Mouse (Mus musculus): ENCODE measurements around the gene C1qtnf7.

Gene C1qtnf7

DNA sequence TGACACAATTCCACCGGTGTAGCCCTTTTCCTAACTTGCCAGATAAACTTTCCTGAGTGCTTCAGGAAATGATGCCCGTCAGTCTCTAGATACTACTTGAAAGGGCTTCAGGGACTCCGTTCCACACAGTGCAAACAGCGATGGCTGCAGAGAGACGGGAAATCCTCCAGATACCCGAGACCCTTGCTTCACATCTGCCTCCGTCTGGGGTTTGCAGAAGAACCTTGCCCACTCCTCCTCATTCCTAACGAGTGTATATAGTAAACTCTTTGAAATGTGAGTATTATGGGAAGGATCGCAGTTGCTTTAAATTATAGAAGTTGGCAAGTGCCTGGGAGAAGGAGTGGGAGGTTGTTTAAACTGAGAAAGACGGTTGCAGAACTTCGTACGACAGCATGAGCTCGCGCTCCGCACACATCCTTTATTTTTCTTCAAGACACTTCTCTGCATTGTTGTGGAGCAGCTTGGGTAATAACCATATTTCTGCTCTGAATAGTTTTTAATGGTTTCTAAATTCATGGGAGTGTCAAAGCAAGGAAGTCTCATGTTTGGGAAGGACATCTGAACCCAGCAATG lies at the start of gene C1qtnf7:
Gene C1qtnf7, plus strand, starts transcription at position 138 of the 576 bp plus-strand sequence.
- no peak for DNase-seq (ENCODE audit: extremely low spot score, low read depth, low spot score)

DNA sequence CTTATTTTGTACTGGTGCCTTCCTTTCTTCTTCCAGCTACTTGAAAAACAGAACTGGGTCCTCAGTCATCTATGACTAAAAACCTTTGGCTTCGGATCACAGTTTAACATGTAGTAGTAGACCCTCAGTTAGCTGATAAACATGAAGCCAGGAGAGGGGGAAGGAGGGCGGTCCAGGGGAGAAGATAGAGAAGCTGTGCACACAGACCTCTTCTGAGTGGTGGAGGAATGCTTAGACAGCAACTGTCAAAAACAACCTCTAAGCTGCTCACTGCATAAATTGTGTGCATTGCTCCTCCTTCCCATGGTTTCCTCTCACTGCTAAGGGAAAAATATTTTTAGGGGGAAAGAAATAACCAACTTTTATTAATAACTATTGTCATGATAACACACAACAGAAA lies 48.6 kb upstream of the C1qtnf7 start:
- no peak for DNase-seq (ENCODE audit: extremely low spot score, low read depth, low spot score)

DNA sequence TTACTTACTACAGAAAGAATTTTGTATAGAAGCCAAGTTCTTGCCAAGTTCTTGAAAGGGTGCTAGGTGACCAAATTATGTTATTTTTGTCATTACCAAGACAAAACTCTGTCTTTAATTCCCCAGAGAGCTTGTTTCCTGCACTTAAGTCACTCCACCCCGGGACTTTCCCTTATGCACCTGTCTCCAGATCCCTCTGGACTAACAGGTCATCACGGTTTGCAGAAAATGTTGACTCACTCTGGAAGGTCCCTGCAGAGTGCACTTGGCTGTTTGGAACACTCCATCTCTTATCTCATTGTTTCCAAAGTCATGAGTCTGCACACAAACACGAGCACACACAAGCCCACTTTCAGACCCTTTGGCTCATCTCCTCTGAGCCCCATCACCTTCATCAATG lies 48.1 kb upstream of the C1qtnf7 start:
- DNase-seq (ENCODE audit: extremely low spot score, low read depth, low spot score) = no peak

DNA sequence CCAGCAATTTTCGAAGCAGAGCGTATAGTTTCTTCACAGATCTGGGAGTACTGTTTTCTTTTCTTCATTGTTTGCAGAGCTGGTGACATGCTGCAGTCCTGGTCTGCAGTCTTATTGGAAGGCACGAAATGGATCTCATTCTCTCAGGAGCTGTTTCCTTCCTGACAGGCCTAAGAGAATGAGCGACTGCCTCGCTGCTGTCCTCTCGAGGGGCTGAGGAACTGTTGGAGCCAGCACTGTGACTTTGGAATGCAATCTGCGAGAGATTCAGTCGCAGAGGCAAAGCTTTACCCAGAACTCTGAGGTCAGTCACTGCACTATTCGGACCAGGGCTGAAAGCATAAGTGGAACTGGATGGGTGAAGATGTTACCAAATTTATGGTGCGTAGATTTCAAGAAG lies 46.4 kb upstream of the C1qtnf7 start:
- no peak for DNase-seq (ENCODE audit: extremely low spot score, low read depth, low spot score)

DNA sequence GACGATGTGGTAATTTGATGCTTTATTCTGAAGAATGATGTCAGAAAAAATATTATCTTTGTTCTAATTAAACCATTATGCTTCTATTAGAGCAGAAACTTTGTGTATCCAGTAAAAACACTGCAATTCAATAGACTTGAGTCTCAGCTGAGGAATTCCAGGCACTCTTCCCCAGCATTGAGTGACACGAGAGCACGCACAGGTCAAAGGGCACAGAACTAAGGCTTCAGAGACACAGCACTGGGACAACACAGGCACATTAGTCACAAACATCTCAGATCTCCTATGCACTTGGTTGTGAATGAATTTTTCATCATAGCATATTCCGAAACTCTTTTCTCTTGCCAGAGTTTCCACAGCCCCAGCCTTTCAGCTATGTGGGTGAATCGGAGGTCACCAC lies 37.4 kb upstream of the C1qtnf7 start:
- no peak for DNase-seq (ENCODE audit: extremely low spot score, low read depth, low spot score)

DNA sequence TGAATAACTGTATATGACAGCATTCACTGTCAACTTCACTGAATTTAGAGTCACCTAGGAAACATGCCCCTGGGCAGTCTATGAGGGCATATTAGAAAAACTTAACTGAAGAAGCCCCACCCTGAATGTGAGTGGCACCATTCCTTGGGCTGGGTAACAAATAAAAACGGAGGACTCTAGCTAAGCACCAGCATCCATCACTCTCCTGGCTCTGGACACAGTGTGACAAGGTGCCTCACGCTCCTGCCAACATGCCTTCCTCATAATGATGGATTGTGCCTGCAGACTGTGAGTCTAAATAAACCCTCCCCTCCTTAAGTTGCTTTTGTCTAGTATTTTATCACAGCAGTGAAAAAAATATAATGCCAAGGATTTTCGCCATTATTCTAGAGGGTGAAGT lies 35.3 kb upstream of the C1qtnf7 start:
- no peak for DNase-seq (ENCODE audit: extremely low spot score, low read depth, low spot score)

DNA sequence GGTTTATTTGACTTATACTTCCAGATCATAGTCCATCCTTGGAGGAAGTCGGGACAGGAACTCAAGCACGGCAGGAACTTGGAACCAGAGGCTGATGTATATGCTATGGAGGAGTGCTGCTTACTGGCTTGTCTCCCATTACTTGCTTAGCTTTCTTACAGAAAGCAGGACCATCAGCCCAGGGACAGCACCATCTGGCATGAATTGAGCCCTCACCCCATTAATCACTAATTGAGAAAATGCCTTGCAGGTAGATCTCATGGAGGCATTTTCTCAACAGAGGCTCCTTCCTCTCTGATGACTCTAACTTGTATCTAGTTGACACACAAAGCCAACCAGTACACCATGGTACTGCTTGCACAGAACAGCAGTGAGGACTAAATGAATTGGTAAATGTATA lies 34.6 kb upstream of the C1qtnf7 start:
- no peak for DNase-seq (ENCODE audit: extremely low spot score, low read depth, low spot score)

DNA sequence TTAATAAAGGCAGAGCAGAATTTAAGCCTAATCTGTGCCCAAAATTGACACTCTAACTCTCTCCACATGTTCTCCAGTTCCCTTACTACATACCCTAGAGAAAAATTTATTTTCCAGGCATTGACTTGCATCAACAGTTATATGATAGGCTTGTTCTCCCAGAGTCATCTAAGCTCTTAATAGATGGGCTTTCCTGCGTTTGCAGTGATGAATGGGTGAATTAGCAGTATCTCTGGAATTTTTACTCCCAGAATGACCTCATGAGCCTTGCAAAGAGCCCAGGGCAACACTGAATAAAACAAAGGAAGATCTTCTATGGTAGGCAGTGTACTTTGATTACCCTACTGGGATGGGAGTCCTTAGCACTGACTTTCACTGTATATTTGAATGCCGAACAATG lies 33.5 kb upstream of the C1qtnf7 start:
- DNase-seq (ENCODE audit: extremely low spot score, low read depth, low spot score) = no peak

DNA sequence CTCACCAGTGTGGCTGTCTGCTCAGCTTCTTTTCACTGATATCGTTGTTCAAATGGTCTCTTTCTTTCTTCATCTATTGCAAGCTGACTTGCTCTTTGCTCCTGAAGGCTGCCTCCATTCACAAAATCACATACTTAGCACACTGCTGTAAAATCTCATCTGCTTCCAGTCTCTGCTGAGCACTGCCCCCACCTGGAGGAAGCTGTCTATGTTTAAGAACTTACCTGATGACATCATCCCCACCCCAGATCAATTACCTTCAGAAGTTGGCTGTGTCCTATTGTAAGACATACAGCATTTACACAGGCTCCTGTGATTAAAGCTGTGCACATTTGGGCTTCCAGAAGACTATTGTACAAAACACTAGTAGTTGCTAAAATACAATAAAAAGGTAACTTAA lies 13.5 kb upstream of the C1qtnf7 start:
- DNase-seq (ENCODE audit: extremely low spot score, low read depth, low spot score) = no peak

DNA sequence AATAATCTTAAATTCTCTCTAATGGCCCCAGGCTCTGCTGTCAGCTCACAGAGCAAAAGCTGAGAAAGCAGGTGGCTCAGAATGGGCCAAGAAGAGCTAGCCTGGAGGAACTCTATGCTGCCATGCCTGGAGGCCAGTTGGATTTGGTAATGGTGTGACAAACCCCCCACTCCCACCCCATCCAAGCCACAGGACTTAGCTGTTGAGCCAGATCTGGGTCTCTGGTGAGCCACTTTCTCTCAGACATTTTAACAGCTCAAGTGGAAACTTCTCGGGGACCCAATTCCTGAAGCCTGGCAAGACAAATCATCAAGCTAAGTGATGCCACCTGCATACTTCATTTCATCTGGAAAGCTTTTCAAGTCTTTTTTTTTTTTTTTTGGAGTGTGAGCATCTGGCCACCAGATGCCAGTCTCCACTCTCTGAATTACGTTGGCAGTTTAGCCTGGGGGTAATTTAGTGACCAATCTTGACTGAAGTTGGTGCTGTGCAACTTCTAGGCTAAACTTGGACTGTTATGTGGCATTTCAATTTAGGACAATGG lies 11.0 kb upstream of the C1qtnf7 start:
- peak; percentile 87 for DNase-seq (ENCODE audit: extremely low spot score, low read depth, low spot score)

DNA sequence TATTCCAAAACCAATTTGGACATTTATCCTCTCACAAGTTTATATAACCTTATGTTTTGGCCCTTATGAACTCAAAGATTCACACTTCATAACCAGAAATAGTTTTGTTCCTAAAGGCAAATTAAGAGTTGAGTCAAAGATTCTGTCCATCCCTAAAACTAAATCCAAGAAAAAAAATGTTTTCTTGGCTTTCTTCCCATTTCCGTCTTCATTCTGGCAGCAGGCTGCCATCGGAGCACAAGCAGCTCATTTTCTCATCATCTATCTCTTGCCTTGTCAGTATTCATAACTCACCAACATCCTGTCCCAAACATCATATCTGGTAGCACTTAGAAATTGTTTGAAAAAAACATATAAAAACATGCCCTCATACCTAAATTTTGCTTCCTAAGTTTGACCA lies 6.9 kb upstream of the C1qtnf7 start:
- DNase-seq (ENCODE audit: extremely low spot score, low read depth, low spot score) = no peak

DNA sequence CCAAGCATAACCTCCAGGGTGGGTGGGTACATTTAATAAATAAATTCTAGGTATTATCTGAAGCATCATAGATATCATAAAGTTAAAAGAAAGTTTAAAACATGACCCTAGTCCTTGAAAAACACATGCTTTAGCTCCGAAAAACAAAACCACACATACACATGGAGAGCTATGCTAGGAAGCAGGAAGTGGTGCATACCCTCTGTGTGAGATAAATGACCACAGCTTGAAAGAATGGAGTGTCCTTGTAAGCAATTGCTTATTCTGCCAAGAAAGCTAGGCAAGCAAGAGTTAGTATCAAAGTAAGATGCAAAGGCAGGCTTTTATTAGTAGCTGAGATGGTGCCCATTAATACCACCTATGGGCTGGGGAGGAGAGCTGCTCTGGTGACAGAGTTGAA lies 6.4 kb upstream of the C1qtnf7 start:
- DNase-seq (ENCODE audit: extremely low spot score, low read depth, low spot score) = no peak

DNA sequence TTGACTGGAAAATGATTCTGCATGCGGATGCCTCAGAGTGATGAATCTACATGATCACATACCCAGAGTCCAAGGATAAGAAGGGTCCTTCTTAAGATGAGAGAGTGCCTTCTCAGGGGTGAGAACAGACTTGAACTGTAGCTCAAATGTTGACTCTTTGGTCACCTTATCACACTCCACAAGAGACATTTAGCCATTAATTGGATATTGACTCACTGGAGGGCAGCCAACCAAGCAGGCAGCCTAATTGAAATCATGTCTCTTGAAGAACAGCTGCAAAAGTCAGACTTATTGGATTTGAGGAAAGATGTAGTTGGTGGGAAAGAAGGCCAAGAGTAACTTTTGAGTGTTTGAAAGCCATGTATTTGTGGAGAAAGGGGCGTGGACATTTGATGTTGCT lies 4.2 kb upstream of the C1qtnf7 start:
- DNase-seq (ENCODE audit: extremely low spot score, low read depth, low spot score) = no peak

DNA sequence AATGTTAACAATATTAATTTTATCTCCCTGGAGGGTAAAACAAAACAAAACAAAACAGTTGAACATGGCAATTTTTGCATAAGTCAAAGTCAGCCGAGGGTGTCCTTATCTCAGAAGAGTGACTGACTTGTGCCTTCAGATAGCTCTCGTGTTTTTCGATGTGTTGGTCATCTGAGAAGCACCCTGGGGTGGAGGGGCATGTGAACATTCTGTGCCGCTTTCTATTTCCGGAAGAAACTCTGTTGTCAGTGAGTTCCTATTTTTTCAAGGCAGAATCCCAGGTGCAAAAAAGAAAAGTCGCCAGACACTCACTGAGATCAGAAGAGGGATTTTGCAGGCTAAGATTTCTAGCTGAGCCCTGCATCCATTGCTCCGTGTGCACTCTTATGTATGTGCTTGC lies 1.2 kb downstream of the C1qtnf7 start:
- no peak for DNase-seq (ENCODE audit: extremely low spot score, low read depth, low spot score)

DNA sequence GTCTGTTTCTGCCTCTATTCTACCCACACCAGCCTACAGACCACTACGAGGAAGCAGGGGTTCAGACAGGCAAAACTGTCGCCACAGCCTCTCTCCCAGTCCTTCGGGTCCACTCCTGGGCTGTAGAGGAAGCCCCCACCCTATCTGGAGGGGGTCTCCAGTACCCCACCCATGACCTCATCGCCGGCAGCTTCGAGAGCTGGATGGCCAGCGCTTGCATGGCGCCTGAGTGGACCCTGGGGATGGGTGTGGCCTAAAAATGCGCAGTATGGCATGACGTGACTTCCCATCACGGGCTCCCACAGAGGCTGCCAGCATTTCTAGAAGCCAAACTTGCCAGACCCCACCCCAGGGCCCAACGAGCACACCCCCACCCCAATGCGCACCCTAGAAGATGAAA lies 2.0 kb downstream of the C1qtnf7 start:
- no peak for DNase-seq (ENCODE audit: extremely low spot score, low read depth, low spot score)

DNA sequence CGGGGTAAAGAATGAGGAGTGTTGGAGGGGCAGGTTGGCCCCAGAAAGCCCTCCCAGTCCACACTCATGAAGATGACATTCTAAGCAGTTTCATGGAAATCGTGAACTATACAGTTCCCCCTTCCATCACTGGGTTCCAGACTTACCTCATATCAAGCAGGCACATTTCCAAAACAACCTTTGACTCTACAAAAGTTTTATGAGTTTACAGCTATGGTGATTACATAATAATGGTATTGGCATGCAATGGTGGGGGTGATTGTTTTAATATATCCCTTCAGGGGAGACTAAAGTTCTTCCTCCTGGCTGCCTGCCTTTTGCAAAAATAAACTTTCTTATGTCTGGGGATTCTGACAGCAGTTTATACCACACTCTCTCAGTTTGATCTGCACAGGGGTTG lies 4.6 kb downstream of the C1qtnf7 start:
- DNase-seq (ENCODE audit: extremely low spot score, low read depth, low spot score) = no peak

DNA sequence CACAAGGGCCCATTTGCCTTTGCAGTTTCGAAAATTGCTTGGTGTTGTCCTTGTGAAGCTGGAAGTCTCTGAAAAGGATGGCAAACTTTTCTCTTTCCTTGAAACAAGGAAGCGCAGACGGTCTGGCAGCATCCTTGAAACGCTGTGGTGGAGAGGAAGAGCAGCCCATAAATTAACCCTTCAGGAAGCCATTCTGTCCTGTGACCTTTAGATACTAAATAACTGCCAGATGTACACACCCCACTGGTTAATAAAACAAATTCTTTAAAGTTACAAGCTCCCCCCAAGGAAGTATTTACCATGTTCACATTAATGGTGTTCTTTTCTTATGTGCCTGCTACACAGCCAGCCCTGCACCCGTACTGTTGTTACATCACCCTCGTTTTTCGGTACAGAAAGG lies 6.0 kb downstream of the C1qtnf7 start:
- no peak for DNase-seq (ENCODE audit: extremely low spot score, low read depth, low spot score)

DNA sequence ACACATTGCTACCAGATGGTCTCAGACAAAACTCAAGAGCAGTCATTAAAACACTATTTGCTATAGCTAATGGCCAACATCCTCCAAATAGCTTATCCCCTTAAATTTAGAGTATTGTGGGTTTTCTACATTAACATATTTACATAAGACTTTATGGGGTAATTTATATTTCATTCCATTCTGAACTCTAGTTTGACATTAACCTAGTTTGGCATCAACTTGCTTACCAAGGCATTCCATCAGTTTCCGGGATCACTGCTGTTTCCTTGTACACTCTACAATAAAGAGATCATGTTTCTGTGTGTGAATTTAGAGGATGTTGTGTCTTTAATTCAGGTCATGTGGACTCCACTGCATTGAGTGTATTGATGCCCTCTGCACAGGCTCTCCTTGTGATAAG lies 7.5 kb downstream of the C1qtnf7 start:
- DNase-seq (ENCODE audit: extremely low spot score, low read depth, low spot score) = no peak

DNA sequence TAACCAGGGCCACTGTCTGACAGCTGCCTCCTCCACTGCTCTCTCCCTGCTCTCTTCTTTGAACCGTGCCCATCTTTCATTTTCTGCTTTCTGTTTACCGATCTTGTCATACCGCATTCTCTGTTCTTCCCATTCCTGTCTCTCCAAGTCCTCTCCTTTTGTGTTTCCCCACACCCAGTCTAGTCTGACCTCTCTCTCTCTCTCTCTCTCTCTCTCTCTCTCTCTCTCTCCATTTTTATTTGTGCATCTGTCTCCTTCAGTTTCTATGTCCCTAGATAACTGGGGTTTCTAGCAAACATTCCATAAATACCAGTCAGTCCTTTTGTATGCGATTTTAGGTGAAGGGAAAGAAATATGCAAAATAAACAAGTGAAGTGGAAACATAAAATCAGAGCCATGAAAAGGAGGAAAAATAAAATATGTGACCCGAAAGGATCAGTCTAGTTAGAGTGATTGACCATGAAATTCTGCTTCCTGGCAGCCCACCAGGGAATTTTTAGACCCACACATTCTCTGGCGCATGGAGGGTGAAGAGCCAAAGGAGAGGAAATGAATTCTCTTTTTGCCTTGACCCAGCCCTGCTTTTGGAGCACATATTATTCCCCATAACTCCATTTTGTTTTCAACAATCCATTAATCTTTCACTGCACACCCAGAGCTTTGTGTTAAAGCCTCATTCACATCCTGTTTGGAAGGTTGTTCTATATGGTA lies 11.7 kb downstream of the C1qtnf7 start:
- DNase-seq (ENCODE audit: extremely low spot score, low read depth, low spot score) = no peak

DNA sequence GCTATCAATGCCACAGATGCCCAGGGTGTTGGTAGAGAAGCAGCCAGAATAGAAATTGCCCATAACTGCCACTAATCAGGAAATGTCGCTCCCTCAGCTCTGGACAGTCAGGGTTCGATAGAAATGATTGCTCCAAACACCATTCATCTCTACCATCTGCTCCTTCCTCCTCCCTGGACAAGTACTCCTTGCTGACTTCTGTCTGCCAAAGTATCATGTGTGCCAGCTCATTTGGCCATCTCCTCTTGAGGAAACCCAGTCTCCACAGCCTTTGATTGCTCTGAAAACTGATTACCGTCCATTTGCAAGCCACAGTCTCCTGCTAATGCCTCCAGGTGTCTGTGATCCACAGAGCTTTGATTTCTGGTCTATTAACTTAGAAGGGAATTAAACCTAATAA lies 14.8 kb downstream of the C1qtnf7 start:
- DNase-seq (ENCODE audit: extremely low spot score, low read depth, low spot score) = no peak

DNA sequence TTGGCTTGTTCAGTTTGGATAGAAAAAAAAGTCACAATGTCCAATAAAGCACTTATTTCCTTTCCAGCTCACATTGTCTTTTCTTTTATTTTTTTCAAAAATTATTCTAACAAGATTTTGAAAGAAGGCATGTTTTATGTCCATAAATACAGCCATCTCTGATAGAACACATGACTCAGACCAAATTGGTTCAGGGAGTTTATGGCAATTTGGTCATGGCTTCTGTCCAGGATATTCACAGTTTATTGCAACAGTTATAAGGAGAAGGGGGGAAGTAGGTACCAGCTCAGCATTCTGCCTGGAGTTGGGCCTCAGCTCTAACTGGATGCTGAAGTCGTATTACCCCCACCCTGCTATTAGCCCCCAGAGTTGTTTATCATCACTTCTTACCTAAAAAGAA lies 15.5 kb downstream of the C1qtnf7 start:
- no peak for DNase-seq (ENCODE audit: extremely low spot score, low read depth, low spot score)

DNA sequence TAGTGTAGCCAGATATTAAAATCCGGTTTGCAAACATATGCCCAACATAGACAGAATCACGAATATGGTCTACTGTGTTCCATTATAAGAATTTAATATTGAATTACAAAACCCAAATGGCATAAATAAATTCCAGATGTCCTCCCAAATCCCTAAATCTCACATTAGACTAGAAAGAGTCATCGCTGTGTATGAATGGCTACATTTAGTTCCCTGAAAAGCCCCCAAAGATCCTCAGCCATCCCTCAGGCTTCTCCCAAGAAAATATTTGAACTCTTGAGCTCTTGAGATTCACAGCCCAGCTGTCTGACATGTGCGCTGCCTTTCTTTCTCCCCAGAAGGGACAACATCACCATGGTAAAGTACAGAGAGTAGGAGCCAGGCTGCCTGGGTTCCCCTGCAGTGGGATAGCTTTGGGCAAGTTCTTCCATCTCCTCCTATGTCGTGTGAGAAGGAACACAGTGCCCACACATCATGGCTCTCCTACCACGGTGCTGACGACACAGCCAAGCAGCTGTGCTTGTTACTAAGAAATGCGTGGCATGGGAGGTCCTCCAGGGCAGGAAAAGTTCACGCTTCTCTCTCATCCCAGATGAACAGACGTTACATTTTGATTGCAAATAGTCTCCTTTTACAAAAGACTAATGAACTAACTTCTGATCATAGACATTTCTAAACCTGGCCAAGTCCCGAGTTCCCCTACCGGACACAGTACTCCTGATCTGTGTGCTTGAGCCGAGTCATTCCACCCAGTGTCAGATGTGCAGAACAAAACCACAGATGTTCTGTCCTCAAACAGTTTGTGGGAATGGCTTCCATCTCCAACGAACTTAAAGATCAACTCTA lies 23.2 kb downstream of the C1qtnf7 start:
- no peak for DNase-seq (ENCODE audit: extremely low spot score, low read depth, low spot score)

Data from hindlimb bud, embryonic 11.5 days (tissue).